Mouse (Mus musculus) C2C12 (cell line): Measurements from ENCODE around the gene H2-DMa.

Source experiments
- CTCF ChIP-seq: IDR thresholded peaks from one replicate; pipeline ENCODE4 v1.5.1; 2011; ENCODE audit not compliant: control insufficient read depth, insufficient read depth, insufficient read length
- MAX ChIP-seq: IDR thresholded peaks from one replicate; pipeline ENCODE4 v1.6.1; 2011; ENCODE audit warnings: mild to moderate bottlenecking, control low read depth
- MYOD1 ChIP-seq: IDR thresholded peaks from one replicate; pipeline ENCODE4 v1.6.1; 2011; ENCODE audit warnings: low read depth; ENCODE audit not compliant: control insufficient read depth, insufficient read length
- USF1 ChIP-seq: IDR thresholded peaks from one replicate; pipeline ENCODE4 v1.6.1; 2011; ENCODE audit warnings: low read depth, mild to moderate bottlenecking, control low read depth, moderate library complexity

- TF ChIP-seq CTCF, result no peak
- TF ChIP-seq MYOD1, result no peak
- no peak for TF ChIP-seq MAX
- TF ChIP-seq USF1, result no peak
These were observed 68.7 kb downstream of the H2-DMa start for GRCm38 (mm10) chr17:34188010-34188409.
